Mouse (Mus musculus) CD8-positive naive resting alpha-beta T cell, adult 2 months (primary cell): ENCODE data around the gene Clstn2.

Experiments
- DNase-seq, 2 experiments: peaks; one replicate each; pipeline ENCODE4 v3.0.0; 2022; ENCODE audit warnings: low read depth in 2 of 2, low spot score in 2 of 2

The Clstn2 gene

DNA sequence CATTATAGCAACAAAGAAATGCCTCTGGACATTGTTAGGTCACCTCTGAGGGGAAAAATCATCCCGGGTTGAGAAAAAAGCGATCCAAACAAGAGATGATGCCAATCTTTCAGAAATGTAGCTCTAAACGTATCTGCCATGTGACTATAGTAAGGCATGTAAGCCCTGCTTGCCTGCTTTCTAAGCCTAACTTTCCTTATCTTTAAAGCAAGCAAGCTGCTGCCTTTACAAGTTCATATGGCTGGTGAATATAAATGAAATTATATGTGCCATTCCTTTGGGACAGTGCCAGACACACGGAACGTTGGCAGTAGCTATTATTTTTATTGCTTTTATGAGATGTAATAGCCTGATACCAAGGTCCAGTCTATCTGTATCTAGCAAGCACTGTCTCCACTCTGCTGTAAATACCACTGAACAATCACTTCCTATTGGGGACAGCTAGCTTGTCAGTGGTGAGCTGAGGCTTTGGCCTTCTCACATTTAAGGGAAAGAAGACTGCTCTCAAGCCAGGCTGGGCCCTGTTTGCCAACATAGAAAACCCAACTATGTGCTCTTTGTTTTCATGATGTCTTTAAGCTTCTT lies 252.9 kb downstream of the Clstn2 start:
- no peak for DNase-seq

DNA sequence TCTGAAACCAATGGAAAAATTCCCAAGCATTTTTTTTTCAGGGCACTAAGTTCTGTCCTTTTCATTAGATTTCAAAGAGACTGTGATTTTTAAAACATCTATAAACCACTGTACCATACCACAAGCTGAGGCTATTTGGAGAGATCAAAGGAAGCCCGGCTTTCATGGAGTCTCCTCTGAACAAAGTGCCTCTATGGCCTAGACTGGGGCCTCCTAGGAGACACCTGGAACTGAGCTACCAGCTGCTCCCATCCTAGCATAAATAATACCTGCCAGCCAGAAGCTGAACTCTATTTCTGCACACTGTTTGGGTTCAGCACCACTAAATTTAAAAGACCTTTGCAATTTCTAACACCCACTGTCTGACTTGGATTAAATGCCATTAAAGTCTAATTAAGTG lies 257.2 kb downstream of the Clstn2 start:
- no peak for DNase-seq

DNA sequence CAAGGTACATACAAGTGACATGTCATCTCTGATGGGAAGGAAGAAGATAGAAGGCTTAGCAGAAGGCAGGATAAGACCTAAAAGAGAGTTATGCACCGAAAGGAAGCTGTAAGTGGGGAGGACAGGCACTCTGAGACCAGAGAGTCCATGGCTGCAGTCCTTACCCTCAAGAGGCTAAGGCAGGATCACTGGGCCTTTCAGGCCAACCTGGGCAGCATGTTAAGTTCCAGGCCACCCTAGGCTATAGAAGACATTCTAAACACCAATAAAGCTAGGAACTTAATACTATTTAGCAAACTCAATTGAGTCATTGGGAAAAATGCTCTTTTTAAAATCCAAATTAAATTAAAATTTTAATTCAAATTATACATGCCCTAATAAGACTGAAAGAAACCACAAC lies 258.0 kb downstream of the Clstn2 start:
- no peak for DNase-seq

DNA sequence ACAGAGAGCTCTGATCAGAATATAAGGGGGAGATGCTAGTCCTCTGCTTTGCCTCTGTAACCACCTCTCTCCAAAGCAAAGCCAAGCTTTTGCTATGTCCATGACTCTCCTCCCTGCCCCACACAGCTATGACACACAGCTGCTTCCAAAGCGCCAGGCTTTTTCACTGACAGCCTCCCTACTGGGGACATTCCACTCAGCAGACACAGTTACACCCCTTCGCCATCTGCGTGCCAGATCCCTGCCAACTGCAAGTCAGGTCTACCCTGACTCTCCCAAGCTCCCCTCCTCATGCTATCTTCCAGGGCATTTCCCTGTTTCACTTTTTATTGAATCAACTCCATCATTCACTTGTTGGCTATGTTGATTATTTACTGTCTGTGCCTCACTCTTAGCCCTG lies 259.1 kb downstream of the Clstn2 start:
- DNase-seq, result no peak

DNA sequence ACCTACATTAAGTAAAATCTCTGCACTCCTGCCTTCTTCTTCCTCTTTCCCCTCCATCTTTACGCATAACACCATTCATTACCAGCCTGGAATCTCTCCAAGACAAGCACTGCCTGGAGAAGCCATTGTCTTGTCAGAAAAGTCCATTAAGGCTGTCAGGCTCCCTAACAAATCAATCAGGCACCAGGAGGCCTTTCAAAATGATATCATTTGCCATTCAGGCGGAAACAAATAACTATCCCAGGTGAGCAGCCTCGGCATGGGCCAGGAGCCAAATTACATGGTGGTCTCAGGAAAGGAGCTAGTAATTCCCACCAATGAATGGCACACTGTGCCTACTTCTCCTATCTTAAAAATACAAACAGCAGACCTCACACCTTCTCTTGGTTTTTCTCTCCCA lies 260.6 kb downstream of the Clstn2 start:
- DNase-seq, result no peak

DNA sequence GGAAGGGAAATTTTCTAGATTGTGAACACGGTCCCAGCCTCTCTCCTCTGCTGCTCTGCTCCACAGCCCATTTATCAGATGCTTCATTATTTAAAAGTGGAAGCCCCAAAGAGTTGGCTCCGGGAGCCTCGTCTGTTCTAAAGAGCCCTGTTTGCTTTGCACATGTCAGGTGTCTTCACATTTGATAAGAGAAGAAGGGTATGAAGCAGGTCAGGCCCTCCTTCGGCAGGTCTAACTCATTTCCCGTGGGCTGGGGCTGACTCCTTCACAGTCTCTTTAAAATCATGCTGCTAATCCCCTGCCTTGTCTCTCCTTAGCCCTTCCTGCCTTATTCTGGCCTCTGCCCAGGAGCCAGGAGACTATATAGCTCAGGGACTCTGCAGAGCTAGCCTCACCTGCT lies 263.6 kb downstream of the Clstn2 start:
- DNase-seq, result no peak

DNA sequence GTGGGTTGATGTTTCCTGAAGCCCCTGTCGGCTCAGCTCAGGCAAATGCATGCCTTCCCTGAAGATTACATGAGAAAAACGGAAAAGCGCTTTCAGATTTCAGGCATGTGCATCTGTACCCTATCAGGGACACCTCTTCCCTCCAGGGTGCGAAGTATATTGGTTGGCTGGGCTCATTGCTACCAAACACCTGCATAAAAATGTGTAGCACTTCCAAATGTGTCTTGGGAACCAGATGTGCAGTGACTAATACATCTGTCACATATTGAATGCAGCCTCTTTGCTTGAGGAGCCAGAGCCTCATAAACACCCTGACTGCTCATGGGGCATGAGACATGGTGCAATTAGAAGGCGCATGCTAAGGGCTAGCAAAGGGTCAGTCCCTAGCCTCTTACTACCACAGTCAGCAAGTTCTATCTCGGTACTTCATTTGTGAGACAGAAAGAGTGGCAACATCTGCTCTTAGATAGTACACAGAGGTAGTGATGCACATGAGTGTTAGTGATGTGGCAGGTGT lies 267.7 kb downstream of the Clstn2 start:
- no peak for DNase-seq

DNA sequence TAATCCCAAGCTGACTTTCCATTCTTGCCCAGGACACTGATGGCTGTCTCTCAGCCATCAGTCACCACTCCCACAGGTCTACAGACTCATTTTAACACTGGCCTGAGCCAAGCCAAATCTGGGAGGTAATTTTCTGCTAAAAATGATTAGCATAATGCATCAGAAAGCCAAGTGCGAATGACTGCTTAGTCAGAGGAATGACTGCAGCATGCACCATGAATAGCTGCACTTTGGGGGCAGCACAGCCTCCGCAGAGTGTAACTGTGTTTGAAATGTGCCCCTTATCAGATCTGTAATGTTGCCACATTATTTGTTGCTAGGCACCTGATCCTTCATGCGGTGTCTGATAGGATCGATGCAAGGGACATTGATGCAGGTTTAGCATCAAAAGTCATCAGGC lies 269.9 kb downstream of the Clstn2 start:
- no peak for DNase-seq

DNA sequence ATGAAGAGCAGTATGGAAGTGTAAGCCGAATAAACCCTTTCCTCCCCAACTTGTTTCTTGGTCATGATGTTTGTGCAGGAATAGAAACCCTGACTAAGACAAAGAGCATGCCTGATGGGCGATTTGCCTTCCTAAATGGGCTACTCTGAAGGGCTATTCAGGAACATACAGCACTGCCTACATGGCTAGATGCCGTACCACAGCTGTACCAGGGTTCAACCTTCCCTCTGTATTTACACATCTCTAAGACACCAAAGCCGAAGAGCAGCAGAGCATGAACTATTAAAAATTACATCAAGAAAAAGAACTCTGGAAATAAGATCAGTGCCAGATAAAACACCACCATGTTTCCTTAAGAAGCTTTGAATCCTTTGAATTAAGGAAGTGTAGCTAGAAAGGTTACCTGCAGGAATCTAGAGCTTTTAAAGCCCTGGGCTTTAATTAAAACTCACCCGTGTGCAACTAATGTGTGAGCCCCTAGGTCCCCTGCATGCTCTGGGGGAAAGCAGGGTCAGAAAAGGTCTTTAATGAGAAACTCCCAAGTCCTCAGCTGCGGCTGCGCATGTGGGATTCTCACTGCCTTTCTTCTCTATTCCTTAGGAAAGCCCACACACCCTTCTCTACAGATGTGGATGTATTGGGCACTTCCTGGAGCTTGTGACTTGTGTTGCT lies 277.2 kb downstream of the Clstn2 start:
- no peak for DNase-seq

DNA sequence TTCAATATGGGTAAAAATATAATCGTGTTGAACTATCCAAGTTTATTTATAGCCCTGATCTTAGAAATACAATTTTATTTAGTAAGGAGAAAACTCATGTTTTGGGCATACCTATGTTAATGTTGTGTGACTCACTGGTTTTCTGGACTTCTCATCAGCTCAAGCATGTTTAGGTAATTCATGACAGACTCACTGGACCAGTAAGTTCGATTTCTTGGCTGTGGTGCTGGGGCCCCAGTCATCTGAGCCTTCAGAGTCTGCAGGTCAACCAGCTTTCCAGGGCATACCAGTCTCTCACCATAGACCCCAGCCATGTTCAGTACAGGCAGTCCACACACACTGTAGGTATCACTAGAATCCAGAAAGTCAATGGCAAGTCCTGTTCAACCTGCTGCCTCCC lies 279.3 kb downstream of the Clstn2 start:
- no peak for DNase-seq

DNA sequence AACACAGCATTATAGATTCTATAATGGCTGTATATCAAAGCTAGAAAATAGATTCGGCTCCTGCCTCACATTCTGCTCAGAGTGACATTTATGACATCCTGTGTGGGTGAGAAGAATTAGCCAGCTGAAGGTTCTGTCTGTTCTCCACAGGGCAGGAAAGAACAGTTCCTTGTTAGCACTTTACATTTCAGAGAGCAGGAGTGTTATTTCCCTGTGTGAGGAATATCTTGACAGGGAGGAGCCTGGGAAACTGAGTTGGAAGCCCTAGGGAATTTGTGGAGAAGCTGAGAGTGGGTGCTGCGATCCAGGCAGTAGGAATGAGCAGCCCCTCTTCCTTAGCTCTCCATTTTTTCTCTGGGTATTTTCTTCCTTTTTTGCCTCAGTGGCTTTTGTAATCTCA lies 286.4 kb downstream of the Clstn2 start:
- no peak for DNase-seq

DNA sequence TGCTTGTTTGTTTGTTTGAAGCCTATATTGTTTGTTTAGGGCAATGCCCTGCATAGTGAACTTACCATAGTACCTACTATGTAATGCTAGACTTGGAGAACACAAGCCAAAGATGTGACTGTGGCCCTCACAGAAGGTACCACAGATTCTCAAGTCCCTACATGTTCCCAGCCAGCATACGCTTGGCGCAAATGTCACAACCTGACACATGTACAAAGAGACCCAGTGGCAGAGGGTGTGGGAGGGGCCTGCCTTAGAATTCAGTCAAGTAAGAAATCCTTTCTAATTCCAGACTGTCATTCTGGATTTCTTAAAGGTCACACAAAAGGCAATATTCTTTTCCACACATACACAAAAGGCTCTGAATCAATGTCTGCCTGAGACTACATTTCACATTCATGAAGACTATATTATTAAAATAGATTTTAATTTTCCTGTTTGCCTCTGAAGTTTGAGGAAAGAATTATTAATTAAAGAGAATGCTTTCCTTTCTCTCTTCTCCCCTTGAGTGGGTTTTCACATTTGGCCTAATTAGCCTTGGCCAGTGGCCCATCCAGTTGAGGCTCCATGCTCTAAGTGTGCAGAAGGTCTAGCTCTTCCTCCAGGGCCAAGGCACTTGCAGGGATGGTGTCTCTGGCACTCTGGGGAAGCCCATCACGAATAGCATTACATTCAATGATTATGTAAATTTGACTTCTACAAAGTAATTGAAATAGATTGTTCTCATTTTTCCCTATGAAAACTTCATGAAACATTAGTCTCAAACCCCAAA lies 305.1 kb downstream of the Clstn2 start:
- no peak for DNase-seq

DNA sequence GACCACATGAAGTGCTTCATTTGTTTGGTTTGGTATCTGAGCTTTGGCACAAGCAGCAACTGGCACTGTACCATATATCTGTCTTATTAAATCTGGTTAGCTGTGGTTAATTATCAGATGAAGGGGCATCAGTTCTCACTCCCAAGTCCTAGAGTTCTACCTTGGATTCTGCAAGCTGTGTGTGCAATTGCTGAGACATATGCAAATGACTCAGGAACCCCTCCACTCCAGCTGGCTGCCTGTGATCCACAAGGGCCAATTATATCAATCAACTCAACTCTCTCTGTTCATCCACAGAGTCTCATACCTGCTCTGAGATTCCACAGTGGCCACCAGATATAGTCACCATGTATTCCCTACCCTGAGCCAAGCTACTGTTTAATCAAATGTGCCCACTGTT lies 315.3 kb downstream of the Clstn2 start:
- no peak for DNase-seq

DNA sequence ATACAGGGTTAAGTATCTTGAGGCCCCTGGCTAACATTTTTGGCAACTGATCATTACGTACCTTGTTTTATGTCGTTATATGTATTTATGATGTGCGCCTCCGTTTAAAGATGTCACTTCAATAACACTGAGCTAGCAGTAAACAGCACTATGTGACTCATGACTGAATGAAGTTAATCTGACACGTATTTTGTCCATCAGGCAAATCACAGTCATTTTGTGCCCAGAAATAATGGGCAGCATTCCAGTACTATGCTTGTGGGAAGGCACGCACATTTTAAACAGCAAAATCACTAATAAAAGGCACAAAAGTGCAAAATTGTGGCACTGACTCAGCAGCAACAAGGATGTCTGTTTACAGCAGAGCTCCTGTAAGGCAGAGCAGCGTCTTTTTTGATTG lies 316.0 kb downstream of the Clstn2 start:
- no peak for DNase-seq

DNA sequence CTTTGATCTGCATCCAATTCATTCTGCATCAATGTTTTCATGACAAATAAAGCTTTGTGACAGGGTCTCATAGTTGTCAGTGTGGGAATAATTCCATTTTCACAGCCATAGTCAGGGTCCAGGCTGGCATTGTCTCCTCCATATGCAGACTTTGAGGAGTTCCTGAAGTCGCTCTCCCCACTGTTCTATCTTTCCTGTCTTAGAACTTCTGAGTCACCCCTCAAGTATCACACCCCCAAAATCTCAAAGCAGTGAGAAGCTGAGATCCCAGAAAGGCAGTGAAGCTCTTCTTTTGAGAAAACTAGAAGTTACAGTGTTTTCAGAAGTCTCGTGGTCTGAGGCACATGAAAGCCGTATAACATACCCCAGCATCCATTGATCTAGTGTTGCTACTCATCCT lies 320.1 kb downstream of the Clstn2 start:
- DNase-seq, result no peak

DNA sequence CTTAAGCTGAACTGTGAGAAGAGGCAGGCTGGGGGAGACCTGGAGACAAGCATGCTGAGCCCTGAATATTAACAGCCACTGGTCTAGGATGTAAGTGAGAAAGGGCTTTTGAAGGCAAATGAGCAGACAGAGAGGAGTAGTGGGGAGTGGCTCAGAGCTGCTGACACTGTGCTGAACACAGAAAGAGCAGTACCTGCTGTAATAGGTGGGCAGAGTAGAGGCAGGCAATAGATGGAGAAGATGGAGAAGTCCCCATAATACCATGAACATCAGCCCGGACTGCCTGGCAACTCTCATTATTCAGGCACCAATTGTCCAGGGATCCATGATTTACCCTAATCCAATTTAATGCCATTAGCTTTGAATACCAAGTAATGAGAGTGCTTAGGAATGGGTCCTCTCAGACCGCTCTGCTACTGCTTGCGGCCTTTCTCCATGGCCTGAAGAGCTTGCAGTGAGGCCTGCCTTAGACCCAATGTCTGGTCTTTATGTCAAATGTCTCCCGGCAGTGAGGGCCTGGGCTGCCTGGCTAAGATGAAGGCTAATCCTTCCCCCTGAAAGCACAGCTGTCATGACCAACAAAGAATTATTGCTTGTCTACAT lies 329.0 kb downstream of the Clstn2 start:
- no peak for DNase-seq

DNA sequence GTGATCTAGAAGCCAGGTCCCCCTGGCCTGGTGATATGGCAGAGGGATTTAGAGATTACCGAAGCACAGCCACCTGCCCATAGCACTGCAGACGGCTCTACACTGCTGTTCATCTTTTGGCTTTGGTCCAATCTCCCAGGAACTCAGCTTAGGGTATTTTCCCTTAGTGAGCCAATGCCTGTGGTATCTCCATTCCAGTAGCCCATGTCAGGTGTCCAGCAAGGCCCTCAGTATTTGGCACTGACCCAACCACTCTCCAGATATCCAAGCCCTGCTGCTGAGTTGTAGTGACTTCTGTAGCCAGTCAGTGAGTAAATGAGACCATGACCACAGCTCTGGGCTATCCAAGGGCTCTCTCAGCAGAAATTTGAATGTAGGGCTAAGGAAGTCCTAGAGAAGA lies 330.0 kb downstream of the Clstn2 start:
- DNase-seq, result no peak

DNA sequence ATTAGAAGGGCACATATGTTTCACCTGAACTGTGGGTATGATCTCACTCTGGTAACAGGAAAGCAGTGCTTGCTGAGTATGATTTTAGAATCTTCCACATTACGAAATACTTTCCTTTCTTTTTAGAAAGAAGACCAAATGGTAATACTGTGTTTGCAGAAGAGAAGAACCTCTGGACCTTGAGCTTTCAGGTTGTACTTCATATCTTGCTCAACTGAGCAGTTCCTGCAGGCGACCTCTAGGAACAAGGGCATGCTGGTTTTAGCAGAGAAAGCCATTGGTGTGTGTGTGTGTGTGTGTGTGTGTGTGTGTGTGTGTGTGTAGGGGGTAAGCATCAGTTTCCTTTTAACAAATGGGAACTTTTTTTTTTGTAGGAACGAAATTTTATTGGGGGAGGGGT lies 333.0 kb downstream of the Clstn2 start:
- DNase-seq, result no peak

DNA sequence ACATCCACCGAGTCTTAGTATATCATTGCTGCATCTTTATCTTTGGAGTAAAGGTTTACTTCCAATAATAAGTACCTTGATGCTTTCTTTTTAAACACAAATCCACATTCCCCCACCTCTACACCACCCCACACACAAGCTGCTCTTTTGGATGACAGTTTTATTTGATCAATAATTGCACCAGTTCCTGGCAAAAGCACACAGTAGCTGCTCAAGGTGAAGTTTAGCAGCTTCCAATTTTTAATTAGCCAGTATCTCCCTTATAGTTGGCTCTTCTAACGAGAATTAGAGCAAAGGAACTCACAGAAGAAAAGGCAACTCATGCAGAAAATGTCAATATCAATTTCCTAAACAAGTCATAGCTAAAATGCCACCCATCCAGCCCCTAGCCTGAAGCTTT lies 334.0 kb downstream of the Clstn2 start:
- no peak for DNase-seq

DNA sequence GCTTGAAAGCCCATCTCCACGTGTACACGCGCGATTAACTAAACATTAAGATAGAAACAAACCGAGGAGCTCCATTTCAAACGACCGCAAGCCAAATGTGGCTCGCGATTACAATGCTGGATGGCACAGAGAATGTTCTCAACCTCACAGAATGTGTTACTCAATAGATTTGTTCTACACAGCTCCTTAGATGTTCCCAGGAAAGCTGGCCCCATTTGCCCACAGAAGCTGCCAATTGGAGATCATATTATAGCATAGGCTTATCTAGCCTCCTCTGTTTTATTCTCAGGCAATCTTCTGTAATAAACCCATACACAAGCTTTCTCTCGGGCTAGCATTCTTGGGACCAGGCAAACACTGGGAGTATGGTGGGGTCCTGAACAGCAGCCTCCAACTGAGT lies 334.9 kb downstream of the Clstn2 start:
- no peak for DNase-seq

DNA sequence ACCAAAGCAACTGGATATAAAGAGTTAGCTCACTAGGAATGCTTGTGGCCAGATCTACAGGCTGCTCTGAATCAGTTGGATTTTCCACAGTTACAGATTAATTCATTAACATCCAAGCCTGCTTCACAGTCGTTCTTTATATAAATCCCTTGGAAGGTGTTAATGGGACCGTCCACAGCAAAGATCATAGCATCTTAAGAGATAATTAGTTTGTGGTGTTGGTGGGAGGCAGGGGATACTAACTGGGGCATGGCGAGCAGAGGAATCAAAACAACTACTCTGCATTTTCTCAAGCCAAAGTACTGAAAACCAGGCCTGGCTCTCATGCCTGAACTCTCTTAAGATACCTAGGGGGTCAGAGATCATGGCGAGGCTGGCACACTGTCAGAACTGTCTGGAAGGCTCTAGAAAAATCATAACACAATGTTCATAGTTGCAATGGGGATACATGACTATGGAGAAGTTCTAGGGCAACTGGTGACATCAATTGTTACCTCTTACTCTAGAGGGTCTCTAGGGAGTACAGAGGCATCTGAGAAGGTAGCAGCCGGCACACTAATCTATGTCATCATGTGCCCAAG lies 336.2 kb downstream of the Clstn2 start:
- no peak for DNase-seq

DNA sequence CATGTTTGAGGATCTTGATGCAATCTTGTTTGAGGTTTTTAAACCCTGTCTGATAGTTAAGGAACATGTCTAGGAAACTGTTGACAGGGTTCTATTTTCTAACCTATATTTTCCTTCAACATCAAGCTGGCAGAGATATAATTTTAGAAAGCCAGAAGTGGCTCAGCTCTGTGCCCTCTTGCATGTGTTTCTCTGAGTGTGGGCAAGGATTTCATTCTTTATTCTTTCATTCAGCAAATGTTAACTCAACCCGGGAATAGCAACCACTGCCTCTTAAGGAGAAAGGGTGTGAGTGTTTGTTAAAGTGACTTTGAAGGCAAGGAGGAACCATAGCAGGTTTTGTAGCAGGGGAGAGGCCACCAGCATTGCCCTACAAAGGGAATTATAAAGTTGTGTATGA lies 337.7 kb downstream of the Clstn2 start:
- DNase-seq, result no peak
